Mouse (Mus musculus): Measurements from ENCODE around the gene Spint1. TPM values are rescaled to one million over a fixed set of nuclear protein-coding genes. Genes with fewer than 3 reads are reported as not detected.

The Spint1 gene
- polyA plus RNA-seq, 1 experiment from 2014 or later: 49.4 TPM

GRCm38 (mm10) chr2:119287372-119287771, 50.2 kb downstream of the Spint1 start:
- H3K27ac ChIP-seq (ENCODE audit: low read length): no peak overlapping the region
- H3K27me3 ChIP-seq (ENCODE audit: insufficient read depth, low read length): no peaks in the 10 kb centered on the region
- 88% methylated on average over 5 of the region's 5 CpGs for WGBS
- H3K4me2 ChIP-seq (replicated peaks; ENCODE audit: low read depth, low read length): no peak overlapping the region
- no peaks in the 10 kb centered on the region for H3K9me3 ChIP-seq (ENCODE audit: low read length)
- H3K9ac ChIP-seq (replicated peaks; ENCODE audit: low read length): no peak overlapping the region
- H3K4me3 ChIP-seq (ENCODE audit: low read length): no peak overlapping the region
- peaks cover 11% of the 10 kb centered on the region for H3K4me1 ChIP-seq (ENCODE audit: insufficient read depth, low read length)
- H3K36me3 ChIP-seq (ENCODE audit: insufficient read depth, low read length): peaks cover 15% of the 10 kb centered on the region
- ATAC-seq (ENCODE audit: low FRiP score, low TSS enrichment): no peak

GRCm38 (mm10) chr2:119288270-119288882, 51.2 kb downstream of the Spint1 start, which contains the start of gene Vps18:
TSS of gene Vps18 (plus strand) at chr2:119288740.
- peak; percentile 94 for ATAC-seq (ENCODE audit: low FRiP score, low TSS enrichment)
- WGBS: under 1% methylated on average over 31 of the region's 31 CpGs
- Histone ChIP-seq H3K9ac (replicated peaks; ENCODE audit: low read length) (peak within 1 kb of the TSS; percentile 89), H3K4me3 (ENCODE audit: low read length) (peak within 1 kb of the TSS; percentile 89), H3K4me2 (replicated peaks; ENCODE audit: low read depth, low read length) (peak within 1 kb of the TSS; percentile 97), H3K27me3 (ENCODE audit: insufficient read depth, low read length) (no peaks in the 10 kb centered on the region), H3K36me3 (ENCODE audit: insufficient read depth, low read length) (peaks cover 25% of the 10 kb centered on the region), H3K9me3 (ENCODE audit: low read length) (no peaks in the 10 kb centered on the region), H3K27ac (ENCODE audit: low read length) (0 out of 2 replicates have a peak within 1 kb of the TSS, but pooled peaks have one; percentile 46), H3K4me1 (ENCODE audit: insufficient read depth, low read length) (peaks cover 11% of the 10 kb centered on the region)

- H3K27me3 ChIP-seq (ENCODE audit: insufficient read depth, low read length): no peaks in the 10 kb centered on the region
- H3K9me3 ChIP-seq (ENCODE audit: low read length): no peaks in the 10 kb centered on the region
- H3K9ac ChIP-seq (replicated peaks; ENCODE audit: low read length): peak overlapping the region; percentile 89
- H3K27ac ChIP-seq (ENCODE audit: low read length): 0 out of 2 replicates have a peak overlapping the region, but pooled peaks have one; percentile 46
- H3K36me3 ChIP-seq (ENCODE audit: insufficient read depth, low read length): peaks cover 31% of the 10 kb centered on the region
- peaks cover 11% of the 10 kb centered on the region for H3K4me1 ChIP-seq (ENCODE audit: insufficient read depth, low read length)
- H3K4me2 ChIP-seq (replicated peaks; ENCODE audit: low read depth, low read length): peak overlapping the region; percentile 97
- 1% methylated on average over 11 of the region's 11 CpGs for WGBS
- ATAC-seq (ENCODE audit: low FRiP score, low TSS enrichment): no peak; the same call in 1 of the 2 replicates
- H3K4me3 ChIP-seq (ENCODE audit: low read length): peak overlapping the region; percentile 89
Measured at GRCm38 (mm10) chr2:119289014-119289416, 51.9 kb downstream of the Spint1 start.

- no peaks in the 10 kb centered on the region for H3K27me3 ChIP-seq (ENCODE audit: insufficient read depth, low read length)
- 92% methylated on average over 5 of the region's 5 CpGs for WGBS
Measured at GRCm38 (mm10) chr2:119292281-119292680, 55.1 kb downstream of the Spint1 start.

GRCm38 (mm10) chr2:119292852-119293251, 55.7 kb downstream of the Spint1 start:
- Histone ChIP-seq H3K27me3 (ENCODE audit: insufficient read depth, low read length) (no peaks in the 10 kb centered on the region), H3K4me2 (replicated peaks; ENCODE audit: low read depth, low read length) (no peak overlapping the region), H3K4me3 (ENCODE audit: low read length) (no peak overlapping the region), H3K9ac (replicated peaks; ENCODE audit: low read length) (no peak overlapping the region), H3K9me3 (ENCODE audit: low read length) (no peaks in the 10 kb centered on the region), H3K4me1 (ENCODE audit: insufficient read depth, low read length) (peaks cover 11% of the 10 kb centered on the region), H3K36me3 (ENCODE audit: insufficient read depth, low read length) (peaks cover 59% of the 10 kb centered on the region), H3K27ac (ENCODE audit: low read length) (no peak overlapping the region)
- 94% methylated on average over 16 of the region's 17 CpGs for WGBS
- no peak for ATAC-seq (ENCODE audit: low FRiP score, low TSS enrichment)

More at GRCm38 (mm10) chr2:119292281-119292680, 55.1 kb downstream of the Spint1 start:
- no peak overlapping the region for H3K4me2 ChIP-seq (replicated peaks; ENCODE audit: low read depth, low read length)
- no peaks in the 10 kb centered on the region for H3K9me3 ChIP-seq (ENCODE audit: low read length)
- ATAC-seq (ENCODE audit: low FRiP score, low TSS enrichment): no peak
- H3K4me1 ChIP-seq (ENCODE audit: insufficient read depth, low read length): peaks cover 11% of the 10 kb centered on the region
- no peak overlapping the region for H3K27ac ChIP-seq (ENCODE audit: low read length)
- no peak overlapping the region for H3K9ac ChIP-seq (replicated peaks; ENCODE audit: low read length)
- peaks cover 53% of the 10 kb centered on the region for H3K36me3 ChIP-seq (ENCODE audit: insufficient read depth, low read length)
- H3K4me3 ChIP-seq (ENCODE audit: low read length): no peak overlapping the region

DNA sequence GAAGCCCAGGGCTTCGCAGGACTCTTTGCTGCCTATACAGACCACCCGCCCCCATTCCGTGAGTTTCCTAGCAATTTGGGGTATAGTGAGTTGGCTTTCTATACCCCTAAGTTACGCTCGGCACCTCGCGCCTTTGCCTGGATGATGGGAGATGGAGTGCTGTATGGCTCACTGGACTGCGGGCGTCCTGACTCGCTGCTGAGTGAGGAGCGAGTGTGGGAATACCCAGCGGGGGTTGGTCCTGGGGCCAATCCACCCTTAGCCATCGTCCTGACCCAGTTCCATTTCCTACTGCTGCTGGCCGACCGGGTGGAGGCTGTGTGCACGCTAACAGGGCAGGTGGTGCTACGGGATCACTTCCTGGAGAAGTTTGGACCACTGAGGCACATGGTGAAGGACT, 56.1 kb downstream of the Spint1 start:
- H3K4me3 ChIP-seq (ENCODE audit: low read length): no peak overlapping the region
- ATAC-seq (ENCODE audit: low FRiP score, low TSS enrichment): no peak
- H3K4me1 ChIP-seq (ENCODE audit: insufficient read depth, low read length): peaks cover 11% of the 10 kb centered on the region
- no peak overlapping the region for H3K4me2 ChIP-seq (replicated peaks; ENCODE audit: low read depth, low read length)
- no peak overlapping the region for H3K27ac ChIP-seq (ENCODE audit: low read length)
- no peaks in the 10 kb centered on the region for H3K9me3 ChIP-seq (ENCODE audit: low read length)
- no peaks in the 10 kb centered on the region for H3K27me3 ChIP-seq (ENCODE audit: insufficient read depth, low read length)
- H3K36me3 ChIP-seq (ENCODE audit: insufficient read depth, low read length): peaks cover 61% of the 10 kb centered on the region
- WGBS: 95% methylated on average over 17 of the region's 17 CpGs
- H3K9ac ChIP-seq (replicated peaks; ENCODE audit: low read length): no peak overlapping the region

DNA sequence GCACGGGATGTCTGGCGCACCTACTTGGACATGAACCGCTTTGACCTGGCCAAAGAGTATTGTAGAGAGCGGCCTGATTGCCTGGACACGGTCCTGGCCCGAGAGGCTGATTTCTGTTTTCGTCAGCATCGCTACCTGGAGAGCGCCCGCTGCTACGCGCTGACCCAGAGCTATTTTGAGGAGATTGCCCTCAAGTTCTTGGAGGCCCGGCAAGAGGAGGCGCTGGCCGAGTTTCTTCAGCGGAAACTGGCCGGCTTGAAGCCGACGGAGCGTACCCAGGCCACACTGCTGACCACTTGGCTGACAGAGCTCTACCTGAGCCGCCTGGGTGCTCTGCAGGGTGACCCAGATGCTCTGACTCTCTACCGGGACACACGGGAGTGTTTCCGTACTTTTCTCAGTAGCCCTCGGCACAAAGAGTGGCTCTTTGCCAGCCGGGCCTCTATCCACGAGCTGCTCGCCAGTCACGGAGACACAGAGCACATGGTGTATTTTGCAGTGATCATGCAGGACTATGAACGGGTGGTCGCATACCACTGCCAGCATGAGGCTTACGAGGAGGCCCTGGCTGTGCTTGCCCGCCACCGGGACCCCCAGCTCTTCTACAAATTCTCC, 56.7 kb downstream of the Spint1 start:
- no peak overlapping the region for H3K4me2 ChIP-seq (replicated peaks; ENCODE audit: low read depth, low read length)
- H3K36me3 ChIP-seq (ENCODE audit: insufficient read depth, low read length): peaks cover 65% of the 10 kb centered on the region
- H3K4me1 ChIP-seq (ENCODE audit: insufficient read depth, low read length): peaks cover 11% of the 10 kb centered on the region
- no peaks in the 10 kb centered on the region for H3K9me3 ChIP-seq (ENCODE audit: low read length)
- 91% methylated on average over 34 of the region's 34 CpGs for WGBS
- no peak overlapping the region for H3K4me3 ChIP-seq (ENCODE audit: low read length)
- H3K9ac ChIP-seq (replicated peaks; ENCODE audit: low read length): no peak overlapping the region
- H3K27ac ChIP-seq (ENCODE audit: low read length): no peak overlapping the region
- no peak for ATAC-seq (ENCODE audit: low FRiP score, low TSS enrichment)
- no peaks in the 10 kb centered on the region for H3K27me3 ChIP-seq (ENCODE audit: insufficient read depth, low read length)

DNA sequence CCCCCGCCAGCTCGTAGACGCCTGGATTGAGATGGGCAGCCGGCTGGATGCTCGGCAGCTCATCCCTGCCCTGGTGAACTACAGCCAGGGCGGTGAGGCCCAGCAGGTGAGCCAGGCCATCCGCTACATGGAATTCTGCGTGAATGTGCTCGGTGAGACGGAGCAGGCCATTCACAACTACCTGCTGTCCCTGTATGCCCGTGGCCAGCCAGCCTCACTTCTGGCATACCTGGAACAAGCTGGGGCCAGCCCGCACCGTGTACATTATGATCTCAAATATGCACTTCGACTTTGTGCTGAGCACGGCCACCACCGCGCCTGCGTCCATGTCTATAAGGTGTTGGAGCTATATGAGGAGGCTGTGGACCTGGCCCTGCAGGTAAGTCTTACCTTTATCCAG, 57.2 kb downstream of the Spint1 start:
- Histone ChIP-seq H3K36me3 (ENCODE audit: insufficient read depth, low read length) (peaks cover 69% of the 10 kb centered on the region), H3K27ac (ENCODE audit: low read length) (no peak overlapping the region), H3K9me3 (ENCODE audit: low read length) (no peaks in the 10 kb centered on the region), H3K4me3 (ENCODE audit: low read length) (no peak overlapping the region), H3K4me2 (replicated peaks; ENCODE audit: low read depth, low read length) (no peak overlapping the region), H3K4me1 (ENCODE audit: insufficient read depth, low read length) (peaks cover 13% of the 10 kb centered on the region), H3K9ac (replicated peaks; ENCODE audit: low read length) (no peak overlapping the region), H3K27me3 (ENCODE audit: insufficient read depth, low read length) (no peaks in the 10 kb centered on the region)
- WGBS: 93% methylated on average over 18 of the region's 18 CpGs
- no peak for ATAC-seq (ENCODE audit: low FRiP score, low TSS enrichment)

- Histone ChIP-seq H3K4me3 (ENCODE audit: low read length) (no peak overlapping the region), H3K9ac (replicated peaks; ENCODE audit: low read length) (no peak overlapping the region), H3K27me3 (ENCODE audit: insufficient read depth, low read length) (no peaks in the 10 kb centered on the region), H3K27ac (ENCODE audit: low read length) (no peak overlapping the region), H3K4me1 (ENCODE audit: insufficient read depth, low read length) (peaks cover 18% of the 10 kb centered on the region), H3K9me3 (ENCODE audit: low read length) (no peaks in the 10 kb centered on the region), H3K36me3 (ENCODE audit: insufficient read depth, low read length) (peaks cover 58% of the 10 kb centered on the region), H3K4me2 (replicated peaks; ENCODE audit: low read depth, low read length) (no peak overlapping the region)
- no peak for ATAC-seq (ENCODE audit: low FRiP score, low TSS enrichment)
- 94% methylated on average over 12 of the region's 12 CpGs for WGBS
Measured at GRCm38 (mm10) chr2:119296756-119297155, 59.6 kb downstream of the Spint1 start.

DNA sequence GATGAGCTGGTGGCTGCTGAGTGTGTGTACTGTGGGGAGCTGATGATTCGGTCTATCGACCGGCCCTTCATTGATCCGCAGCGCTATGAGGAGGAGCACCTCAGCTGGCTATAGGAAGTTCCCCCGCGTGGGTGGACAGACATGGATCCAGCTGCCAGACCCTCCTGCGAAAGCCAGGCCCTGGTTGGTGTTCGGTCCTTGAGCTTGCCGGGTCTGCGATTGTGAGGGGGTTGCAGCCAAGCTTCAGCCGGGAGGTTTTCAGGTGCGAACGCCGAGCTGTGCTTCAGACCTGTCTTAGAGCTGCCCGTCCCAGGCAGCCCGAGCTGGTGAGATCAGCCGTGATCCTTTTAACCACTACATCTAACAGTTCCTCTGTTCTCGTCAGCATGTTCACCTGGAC, 60.3 kb downstream of the Spint1 start:
- H3K4me2 ChIP-seq (replicated peaks; ENCODE audit: low read depth, low read length): no peak overlapping the region
- no peak overlapping the region for H3K27ac ChIP-seq (ENCODE audit: low read length)
- peaks cover 52% of the 10 kb centered on the region for H3K36me3 ChIP-seq (ENCODE audit: insufficient read depth, low read length)
- H3K4me1 ChIP-seq (ENCODE audit: insufficient read depth, low read length): peaks cover 18% of the 10 kb centered on the region
- 92% methylated on average over 19 of the region's 19 CpGs for WGBS
- no peak overlapping the region for H3K9ac ChIP-seq (replicated peaks; ENCODE audit: low read length)
- ATAC-seq (ENCODE audit: low FRiP score, low TSS enrichment): no peak
- H3K4me3 ChIP-seq (ENCODE audit: low read length): no peak overlapping the region
- H3K27me3 ChIP-seq (ENCODE audit: insufficient read depth, low read length): no peaks in the 10 kb centered on the region
- no peaks in the 10 kb centered on the region for H3K9me3 ChIP-seq (ENCODE audit: low read length)
